Mouse (Mus musculus) stomach, embryonic 16.5 days (tissue): Measurements from ENCODE around the gene Fto. TPM values are rescaled to one million over a fixed set of nuclear protein-coding genes. Genes with fewer than 3 reads are reported as not detected.

Source experiments
- ATAC-seq: fragments of 200-750 bp; cut with Nextera tagmentation; 2 replicates; pipeline ENCODE4 v1.8.0; 2017; ENCODE audit warnings: moderate number of reproducible peaks, moderate TSS enrichment; ENCODE audit not compliant: insufficient read depth, low FRiP score
- H3K27ac ChIP-seq: fragments of 300-500 bp; sonication (generic); 2 replicates; pipeline ENCODE4 v1.5.1; 2014; ENCODE audit warnings: low read length
- H3K27me3 ChIP-seq: fragments of 300-500 bp; sonication (generic); 2 replicates; pipeline ENCODE4 v1.6.1; 2014; ENCODE audit warnings: low read length, control low read depth, mixed read lengths; ENCODE audit not compliant: control insufficient read depth, insufficient read depth
- H3K36me3 ChIP-seq: fragments of 300-500 bp; sonication (generic); 2 replicates; pipeline ENCODE4 v1.6.1; 2014; ENCODE audit warnings: low read length; ENCODE audit not compliant: control insufficient read depth, insufficient read depth
- H3K4me1 ChIP-seq: fragments of 300-500 bp; sonication (generic); 2 replicates; pipeline ENCODE4 v1.6.1; 2014; ENCODE audit warnings: low read length, control low read depth, mixed read lengths; ENCODE audit not compliant: control insufficient read depth, insufficient read depth
- H3K4me2 ChIP-seq: fragments of 300-500 bp; sonication (generic); 2 replicates; pipeline ENCODE4 v1.6.1; 2014; ENCODE audit warnings: low read depth, low read length, mixed read lengths
- H3K4me3 ChIP-seq: fragments of 300-500 bp; sonication (generic); replicated peaks from 2 replicates; pipeline ENCODE4 v1.5.1; 2014; ENCODE audit warnings: mild to moderate bottlenecking, low read length
- H3K9ac ChIP-seq: fragments of 300-500 bp; sonication (generic); 2 replicates; pipeline ENCODE4 v1.6.1; 2014; ENCODE audit warnings: low read length
- H3K9me3 ChIP-seq: fragments of 300-500 bp; sonication (generic); replicated peaks from 2 replicates; pipeline ENCODE4 v1.6.1; 2016; ENCODE audit warnings: low read length, control low read depth; ENCODE audit not compliant: control insufficient read depth
- WGBS: fragments of 180-500 bp; shearing (Covaris S2); extraction: QIAGEN DNeasy Blood & Tissue Kit; methylation state at CpG from one replicate; pipeline ENCODE4 v1.1.7; 2014; 5-methylcytosine and 5-hydroxymethylcytosine counted together
- polyA plus RNA-seq: library from polyadenylated mRNA; unstranded; fragments of >200 nt; fragmentation: Nextera tagmentation; extraction: Ambion mirVana; gene quantifications from 2 replicates; pipeline ENCODE4 v1.2.1, GENCODE M21; 2015

The Fto gene
- polyA plus RNA-seq, 1 experiment from 2014 or later = 73.4 TPM

GRCm38 (mm10) chr8:91375054-91375938, 62.0 kb downstream of the Fto start:
- WGBS = 58% methylated on average over 20 of the region's 20 CpGs

GRCm38 (mm10) chr8:91376785-91377184, 63.5 kb downstream of the Fto start:
- 38% methylated on average over 11 of the region's 11 CpGs for whole genome bisulfite sequencing
- Histone ChIP-seq H3K36me3 (no peaks in the 10 kb centered on the region), H3K9ac (no peak overlapping the region), H3K27ac (no peak overlapping the region), H3K4me1 (peaks cover 46% of the 10 kb centered on the region), H3K9me3 (no peaks in the 10 kb centered on the region), H3K4me3 (no peak overlapping the region), H3K27me3 (no peaks in the 10 kb centered on the region), H3K4me2 (no peak overlapping the region)
- ATAC-seq = no peak

More at GRCm38 (mm10) chr8:91375054-91375938, 62.0 kb downstream of the Fto start:
- no peak overlapping the region for H3K9ac ChIP-seq
- H3K9me3 ChIP-seq = no peaks in the 10 kb centered on the region
- H3K27ac ChIP-seq = no peak overlapping the region
- ATAC-seq = no peak
- no peak overlapping the region for H3K4me2 ChIP-seq
- H3K36me3 ChIP-seq = no peaks in the 10 kb centered on the region
- H3K4me3 ChIP-seq = no peak overlapping the region
- H3K27me3 ChIP-seq = no peaks in the 10 kb centered on the region
- peaks cover 40% of the 10 kb centered on the region for H3K4me1 ChIP-seq

GRCm38 (mm10) chr8:91377275-91377674, 64.0 kb downstream of the Fto start:
- Histone ChIP-seq H3K27me3 (no peaks in the 10 kb centered on the region), H3K36me3 (no peaks in the 10 kb centered on the region), H3K4me3 (no peak overlapping the region), H3K27ac (no peak overlapping the region), H3K9me3 (no peaks in the 10 kb centered on the region), H3K4me2 (no peak overlapping the region), H3K9ac (no peak overlapping the region), H3K4me1 (peaks cover 49% of the 10 kb centered on the region)
- 73% methylated on average over 6 of the region's 6 CpGs for WGBS
- no peak for ATAC-seq

- WGBS = 38% methylated on average over 13 of the region's 13 CpGs
- H3K27me3 ChIP-seq = no peaks in the 10 kb centered on the region
- H3K9me3 ChIP-seq = no peaks in the 10 kb centered on the region
- H3K4me1 ChIP-seq = peaks cover 51% of the 10 kb centered on the region
- H3K36me3 ChIP-seq = no peaks in the 10 kb centered on the region
- no peak overlapping the region for H3K9ac ChIP-seq
- no peak overlapping the region for H3K4me2 ChIP-seq
- peak; percentile 38; the same call in 1 of the 2 replicates for ATAC-seq
- H3K4me3 ChIP-seq = no peak overlapping the region
- H3K27ac ChIP-seq = no peak overlapping the region
Measured at GRCm38 (mm10) chr8:91378846-91379499, 65.6 kb downstream of the Fto start.

GRCm38 (mm10) chr8:91380796-91381542, 67.6 kb downstream of the Fto start:
- Histone ChIP-seq H3K27ac (peak overlapping the region; percentile 86), H3K4me2 (peak overlapping the region; percentile 32; the same call in 1 of the 2 replicates), H3K27me3 (no peaks in the 10 kb centered on the region), H3K4me3 (no peak overlapping the region), H3K36me3 (no peaks in the 10 kb centered on the region), H3K9ac (no peak overlapping the region), H3K4me1 (peaks cover 47% of the 10 kb centered on the region), H3K9me3 (no peaks in the 10 kb centered on the region)
- 32% methylated on average over 10 of the region's 10 CpGs for WGBS
- peak; percentile 21; the same call in 1 of the 2 replicates for ATAC-seq

- H3K27ac ChIP-seq = peak overlapping the region; percentile 86
Measured at GRCm38 (mm10) chr8:91381543-91382106, 68.3 kb downstream of the Fto start.

GRCm38 (mm10) chr8:91383210-91383609, 69.9 kb downstream of the Fto start:
- Histone ChIP-seq H3K9me3 (no peaks in the 10 kb centered on the region), H3K27ac (no peak overlapping the region), H3K4me1 (peaks cover 27% of the 10 kb centered on the region), H3K4me3 (no peak overlapping the region), H3K36me3 (no peaks in the 10 kb centered on the region), H3K4me2 (no peak overlapping the region), H3K27me3 (no peaks in the 10 kb centered on the region), H3K9ac (no peak overlapping the region)
- WGBS = 79% methylated on average over 3 of the region's 3 CpGs
- ATAC-seq = no peak

More at GRCm38 (mm10) chr8:91381543-91382106, 68.3 kb downstream of the Fto start:
- H3K4me3 ChIP-seq = no peak overlapping the region
- no peaks in the 10 kb centered on the region for H3K36me3 ChIP-seq
- WGBS = 24% methylated on average over 7 of the region's 7 CpGs
- peaks cover 40% of the 10 kb centered on the region for H3K4me1 ChIP-seq
- no peaks in the 10 kb centered on the region for H3K9me3 ChIP-seq
- H3K4me2 ChIP-seq = peak overlapping the region; percentile 32; the same call in 1 of the 2 replicates
- peak; percentile 87 for ATAC-seq
- H3K9ac ChIP-seq = no peak overlapping the region; the same call in 1 of the 2 replicates
- H3K27me3 ChIP-seq = no peaks in the 10 kb centered on the region

- Histone ChIP-seq H3K4me2 (no peak overlapping the region), H3K9me3 (no peaks in the 10 kb centered on the region), H3K36me3 (no peaks in the 10 kb centered on the region), H3K27ac (peak overlapping the region; percentile 5; the same call in 1 of the 2 replicates), H3K4me3 (no peak overlapping the region), H3K4me1 (peaks cover 27% of the 10 kb centered on the region), H3K9ac (no peak overlapping the region), H3K27me3 (no peaks in the 10 kb centered on the region)
- ATAC-seq = no peak
- 75% methylated on average over 11 of the region's 11 CpGs for WGBS
Measured at GRCm38 (mm10) chr8:91383811-91384210, 70.5 kb downstream of the Fto start.
